Mouse (Mus musculus): ENCODE measurements at regions not wholly inside any gene's neighbourhood (a gene's known extent, or its start where the extent isn't known, plus 50 kb on each side); places are given as distances from the start of the nearest gene placed in this dataset.
A peak's percentile ranks its signal among the peaks of the same experiment; 100 is the strongest.

DNA sequence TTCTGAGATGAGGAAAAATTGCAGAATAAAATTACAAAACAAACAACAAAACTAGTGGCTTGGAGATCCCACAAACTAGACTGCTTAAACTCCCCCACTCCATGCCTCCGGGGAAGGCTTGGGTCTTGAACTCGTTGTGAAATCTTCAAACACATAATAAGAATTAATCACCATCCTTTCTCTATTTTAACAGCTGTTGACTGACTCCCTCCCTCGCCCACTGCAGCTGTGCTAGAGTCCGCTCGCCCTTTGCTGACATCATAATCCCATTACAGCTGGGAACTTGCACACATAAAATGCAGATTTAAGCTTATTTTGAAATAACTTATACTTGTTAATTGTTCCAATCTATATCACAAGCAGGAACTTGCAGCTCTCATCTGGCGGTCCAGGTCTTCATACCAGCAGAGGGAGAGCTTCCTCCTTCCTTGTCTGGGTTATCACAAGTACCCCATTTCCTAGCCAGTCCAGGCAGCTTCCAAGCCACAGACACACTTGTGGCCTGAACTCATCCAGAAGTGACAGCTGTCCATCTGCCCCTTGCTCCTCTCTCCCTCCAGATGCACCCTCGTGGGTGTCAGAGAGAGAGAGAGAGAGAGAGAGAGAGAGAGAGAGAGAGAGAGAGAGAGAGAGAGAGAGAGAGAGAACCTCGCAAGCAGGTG is 332.9 kb upstream of the Mki67 start:
- DNase-seq (ENCODE audit: low read depth): no peak

GRCm38 (mm10) chr7:136049587-136049930 is 333.4 kb upstream of the Mki67 start:
- no peak for DNase-seq (ENCODE audit: low read depth)

DNA sequence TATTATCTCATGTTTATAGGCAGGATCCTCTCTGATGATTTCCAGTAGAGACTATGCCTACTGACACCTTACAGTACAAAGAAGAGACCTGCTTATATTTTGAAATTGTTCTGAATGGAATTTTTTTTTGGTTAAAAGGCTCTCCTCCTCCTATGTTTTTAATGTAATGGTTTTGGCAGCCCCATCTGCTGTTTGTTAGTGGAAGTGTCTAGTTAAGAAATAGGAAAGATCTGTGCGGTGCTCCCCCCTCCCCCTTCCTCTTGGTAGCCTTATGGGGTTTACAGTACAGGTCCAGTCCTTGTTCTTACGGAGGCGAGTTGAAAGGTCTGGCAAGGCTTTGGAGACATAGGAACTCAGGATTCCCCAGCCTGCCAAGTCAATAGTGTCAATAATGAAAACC is 334.0 kb upstream of the Mki67 start:
- no peak for DNase-seq (ENCODE audit: low read depth)

- no peak for DNase-seq (ENCODE audit: low read depth)
These were observed 340.8 kb upstream of the Mki67 start for GRCm38 (mm10) chr7:136056876-136057484.

GRCm38 (mm10) chr7:136058319-136058718 is 342.2 kb upstream of the Mki67 start:
- DNase-seq (ENCODE audit: low read depth): no peak

- no peak for DNase-seq (ENCODE audit: low read depth)
These were observed 342.9 kb upstream of the Mki67 start for GRCm38 (mm10) chr7:136058751-136059681.

GRCm38 (mm10) chr7:136059896-136060295 is 343.7 kb upstream of the Mki67 start:
- DNase-seq (ENCODE audit: low read depth): no peak

DNA sequence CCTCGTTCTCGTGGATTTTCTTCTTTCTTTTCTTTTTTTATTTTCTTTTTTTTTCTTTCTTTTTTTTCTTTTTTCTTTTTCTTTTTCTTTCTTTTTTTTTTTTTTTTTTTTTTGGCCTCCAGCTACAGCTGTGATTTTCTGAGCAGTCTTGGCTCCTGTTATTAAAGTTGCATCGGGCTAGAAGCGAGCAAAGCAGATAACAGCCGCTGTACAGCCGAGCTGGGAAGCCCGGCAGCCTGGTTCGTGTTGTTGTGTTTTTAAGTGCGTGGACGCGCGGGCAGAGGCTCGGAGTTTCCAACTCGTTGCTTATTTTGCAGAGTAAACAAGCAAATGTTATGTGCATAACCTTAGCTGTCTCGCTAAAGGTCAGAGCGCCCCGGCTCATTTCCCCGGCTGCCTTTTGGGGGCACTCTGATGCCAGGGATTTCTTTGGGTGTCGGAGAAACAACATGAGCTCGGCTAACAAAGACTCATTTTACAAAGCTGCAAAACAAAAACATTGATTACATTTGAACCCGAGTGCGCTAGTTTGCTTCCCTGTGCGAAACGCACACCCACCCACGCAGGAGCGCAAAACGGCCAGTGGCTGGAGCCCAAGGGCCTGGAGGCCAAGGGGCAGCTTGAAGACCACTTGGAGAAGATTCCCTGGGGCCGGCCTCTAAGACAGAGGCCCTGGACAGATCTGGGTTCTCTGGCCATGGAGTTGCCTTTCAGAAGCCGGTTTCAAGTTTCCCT is 344.3 kb upstream of the Mki67 start:
- DNase-seq (ENCODE audit: low read depth): no peak

DNA sequence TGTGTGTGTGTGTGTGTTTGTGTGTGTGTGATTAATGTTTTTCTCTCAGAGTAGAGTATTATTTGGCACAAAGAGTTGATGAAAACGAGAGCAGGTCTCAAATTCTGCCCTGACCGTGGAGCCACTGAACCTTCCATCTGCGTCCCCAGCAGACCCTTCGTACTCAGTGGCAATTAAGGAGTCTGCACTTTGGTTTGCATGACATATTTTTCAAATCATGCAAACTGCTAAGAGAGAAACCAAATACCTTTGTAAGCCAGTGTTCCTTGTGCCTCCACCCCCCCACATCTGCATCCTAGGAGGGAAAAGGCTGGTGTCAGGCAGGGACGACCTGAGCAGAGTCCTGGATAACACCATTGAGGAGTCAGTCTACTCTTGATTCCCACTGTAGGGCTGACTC is 346.5 kb upstream of the Mki67 start:
- no peak for DNase-seq (ENCODE audit: low read depth)

GRCm38 (mm10) chr7:136065038-136065678 is 349.0 kb upstream of the Mki67 start:
- no peak for DNase-seq (ENCODE audit: low read depth)

DNA sequence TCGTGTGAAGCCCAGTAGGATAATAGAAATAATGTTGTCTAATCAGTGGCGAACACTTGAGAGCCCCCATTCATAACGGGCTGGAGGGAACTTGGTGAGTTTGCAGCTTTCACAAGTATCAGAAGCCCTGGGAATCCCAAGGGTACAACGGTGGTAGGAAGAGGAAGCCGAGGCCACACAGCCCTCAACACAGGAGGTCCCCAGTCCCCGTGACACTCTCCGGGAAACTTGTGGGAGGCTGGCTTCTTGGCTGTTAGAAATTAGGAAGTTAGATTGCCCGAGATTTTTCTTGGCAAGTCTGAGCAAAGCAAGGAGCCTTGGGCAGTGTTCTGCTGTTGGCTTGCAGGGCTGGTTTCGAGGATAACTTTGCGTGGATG is 349.5 kb upstream of the Mki67 start:
- DNase-seq (ENCODE audit: low read depth): peak; percentile 23

DNA sequence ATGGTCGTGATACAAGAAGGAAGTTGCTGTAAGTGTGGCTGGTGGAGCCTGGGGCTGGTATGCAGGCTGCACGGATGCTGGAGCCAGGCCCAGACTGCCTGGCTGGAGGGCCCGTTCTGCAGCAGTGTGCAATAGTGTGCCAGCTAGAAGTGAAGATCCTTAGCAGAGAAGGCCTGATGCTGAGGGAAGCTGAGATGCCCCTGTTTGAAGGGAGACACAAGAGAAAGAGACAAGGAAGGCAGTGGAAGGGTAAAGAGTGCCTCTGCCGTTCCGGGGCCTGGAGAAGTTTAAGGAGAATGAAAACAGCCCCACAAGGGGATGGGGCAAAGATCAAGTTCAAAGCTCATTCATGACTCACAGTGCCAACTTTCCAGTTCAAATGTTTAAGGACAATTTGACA is 354.7 kb upstream of the Mki67 start:
- no peak for DNase-seq (ENCODE audit: low read depth)

GRCm38 (mm10) chr7:136071331-136071730 is 355.2 kb upstream of the Mki67 start:
- no peak for DNase-seq (ENCODE audit: low read depth)

- no peak for DNase-seq (ENCODE audit: low read depth)
These were observed 357.2 kb upstream of the Mki67 start for GRCm38 (mm10) chr7:136073265-136073799.

DNA sequence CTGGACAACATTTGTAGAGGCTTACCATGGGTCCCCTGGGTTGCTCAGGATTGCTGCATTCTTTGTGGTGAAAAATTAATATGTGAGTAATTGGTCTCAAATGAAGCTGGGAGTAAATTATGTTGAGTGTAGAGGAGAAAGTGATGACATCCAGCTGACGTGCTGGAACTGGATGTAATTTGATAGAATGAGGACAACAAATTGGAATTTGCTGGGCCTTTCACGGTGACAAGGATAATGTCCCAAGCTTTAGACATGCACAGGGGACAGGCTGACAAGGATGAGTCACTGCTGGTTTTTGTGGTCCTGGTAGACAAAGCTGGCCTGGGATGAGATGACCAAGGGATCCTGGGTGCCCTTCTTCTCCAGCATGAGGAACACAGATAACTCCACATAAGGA is 357.9 kb upstream of the Mki67 start:
- no peak for DNase-seq (ENCODE audit: low read depth)

DNA sequence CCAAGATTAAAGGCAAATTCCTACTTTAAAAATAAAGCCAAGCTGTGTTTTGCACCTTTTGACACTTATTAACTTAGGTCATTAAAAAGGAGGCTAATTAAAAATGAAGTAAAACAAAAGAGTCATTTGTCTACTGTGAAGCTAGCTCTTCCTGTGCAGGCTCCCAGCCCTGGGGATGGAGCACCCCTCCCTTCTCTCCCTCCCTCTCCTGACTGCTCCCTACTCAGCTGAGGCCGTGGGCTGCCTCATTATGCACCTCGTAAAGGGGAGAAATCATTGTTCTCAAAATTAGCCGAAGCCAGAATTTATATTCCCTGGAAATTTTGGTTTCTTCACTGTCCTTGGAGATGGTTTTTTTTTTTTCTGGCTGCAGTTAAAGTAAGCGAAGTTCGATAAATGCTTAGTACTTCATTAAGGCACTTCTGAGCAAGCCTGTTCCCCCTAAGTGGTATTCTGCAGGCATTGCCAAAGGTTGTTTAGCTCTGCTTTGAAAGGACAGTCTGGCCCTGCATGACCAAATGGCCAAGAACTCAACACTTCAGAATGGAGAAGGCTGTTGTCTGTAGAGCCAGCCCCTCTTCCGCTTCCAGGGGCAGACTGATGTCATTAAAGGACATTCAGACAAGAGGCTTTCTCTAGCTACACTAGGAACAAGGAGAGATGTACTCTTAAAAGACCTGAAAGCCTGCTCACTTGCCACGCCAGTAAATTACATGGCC is 365.5 kb upstream of the Mki67 start:
- DNase-seq (ENCODE audit: low read depth): no peak

GRCm38 (mm10) chr7:136082253-136082867 is 366.2 kb upstream of the Mki67 start:
- no peak for DNase-seq (ENCODE audit: low read depth)

GRCm38 (mm10) chr7:136083005-136083404 is 366.8 kb upstream of the Mki67 start:
- no peak for DNase-seq (ENCODE audit: low read depth)

GRCm38 (mm10) chr7:136083571-136084342 is 367.6 kb upstream of the Mki67 start:
- DNase-seq (ENCODE audit: low read depth): no peak

- DNase-seq (ENCODE audit: low read depth): no peak
These were observed 372.6 kb upstream of the Mki67 start for GRCm38 (mm10) chr7:136088785-136089184.

Measured in c-Kit-positive CD71-negative TER-119-negative erythroid progenitor cells, embryonic 14.5 days (primary cell).